Mouse (Mus musculus) bone marrow, adult 2 months (tissue): ENCODE results near the gene Fgf18.

Source experiments
- CTCF ChIP-seq: fragments of 200-500 bp; IDR thresholded peaks from 2 replicates; pipeline ENCODE4 v1.5.1; 2011; ENCODE audit warnings: low read length, control low read depth; ENCODE audit not compliant: control insufficient read depth, insufficient read depth
- POLR2A ChIP-seq: fragments of 200-500 bp; IDR thresholded peaks from 2 replicates; pipeline ENCODE4 v1.6.1; 2011; ENCODE audit warnings: low read depth, mild to moderate bottlenecking, control low read depth, low read length, borderline replicate concordance; ENCODE audit not compliant: control insufficient read depth

- no peak for TF ChIP-seq CTCF
- no peak for TF ChIP-seq POLR2A
Measured at GRCm38 (mm10) chr11:33078036-33078435, 69.2 kb downstream of the Fgf18 start.
